Mouse (Mus musculus) MEL (cell line): ENCODE measurements around the gene Wrb.

ENCODE experiments used
- CHD2 ChIP-seq: IDR thresholded peaks from 2 replicates; pipeline ENCODE4 v1.6.1; 2011; ENCODE audit warnings: low read length, improper control_type of control experiment
- CTCF ChIP-seq, 3 experiments: IDR thresholded peaks in 2 of 3; conservative IDR thresholded peaks in 1 of 3; 2 replicates each; pipeline ENCODE4 v1.5.1; 2011 to 2012; ENCODE audit warnings: low read length in 3 of 3, low read depth in 2 of 3, mild to moderate bottlenecking in 2 of 3, improper control_type of control experiment in 1 of 3, inconsistent platforms in 1 of 3, mixed read lengths in 1 of 3, moderate library complexity in 1 of 3; ENCODE audit not compliant: control insufficient read depth in 1 of 3, insufficient read depth in 1 of 3, poor library complexity in 1 of 3, severe bottlenecking in 1 of 3
- EP300 ChIP-seq, 2 experiments: IDR thresholded peaks; 2 replicates each; pipeline ENCODE4 v1.6.1; 2011; ENCODE audit warnings: improper control_type of control experiment in 2 of 2, low read length in 2 of 2, low read depth in 1 of 2, mild to moderate bottlenecking in 1 of 2
- GATA1 ChIP-seq: IDR thresholded peaks from 2 replicates; pipeline ENCODE4 v1.6.1; 2011; ENCODE audit warnings: low read depth, low read length, improper control_type of control experiment
- MEF2A ChIP-seq: IDR thresholded peaks from 2 replicates; pipeline ENCODE4 v1.6.1; 2014; ENCODE audit warnings: low read depth, mild to moderate bottlenecking, inconsistent platforms, low read length, improper control_type of control experiment; ENCODE audit not compliant: poor library complexity, insufficient replicate concordance, severe bottlenecking; ENCODE audit errors: extremely low read depth
- POLR2A ChIP-seq, 2 experiments: IDR thresholded peaks; 2 replicates each; pipeline ENCODE4 v1.6.1; 2011 to 2012; ENCODE audit warnings: low read length in 2 of 2, mild to moderate bottlenecking in 2 of 2, control low read depth in 1 of 2, improper control_type of control experiment in 1 of 2, low read depth in 1 of 2, moderate library complexity in 1 of 2; ENCODE audit not compliant: control insufficient read depth in 1 of 2, insufficient read depth in 1 of 2, poor library complexity in 1 of 2
- TAL1 ChIP-seq: IDR thresholded peaks from 2 replicates; pipeline ENCODE4 v1.6.1; 2012; ENCODE audit warnings: mild to moderate bottlenecking, inconsistent platforms, low read length, moderate library complexity, mixed read lengths
- TCF12 ChIP-seq: IDR thresholded peaks from 2 replicates; pipeline ENCODE4 v1.6.1; 2014; ENCODE audit warnings: low read depth, mild to moderate bottlenecking, inconsistent platforms, low read length, improper control_type of control experiment, moderate library complexity

DNA sequence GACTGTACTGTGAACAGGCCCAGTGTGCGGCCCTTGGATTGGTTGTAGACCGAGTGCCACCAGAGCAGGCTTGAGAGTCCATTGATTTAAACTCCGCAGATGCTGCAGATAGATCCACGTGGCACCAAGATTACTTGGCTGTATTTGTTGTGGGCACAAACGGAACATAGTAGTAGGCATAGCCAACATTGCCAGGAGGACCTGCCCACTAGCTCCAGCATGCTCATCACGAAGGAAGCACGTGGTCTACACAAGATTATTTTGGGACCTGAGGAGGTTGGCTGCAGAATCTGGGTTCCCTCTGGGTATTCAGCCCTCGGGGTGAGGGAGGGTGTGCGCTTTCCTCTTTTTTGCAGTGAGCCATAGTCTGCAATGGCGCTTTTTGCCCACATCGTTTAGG is 12.0 kb downstream of the Wrb start:
- TF ChIP-seq MEF2A (no peak), EP300 (IDR thresholded peaks at IDR 0.05; ENCODE audit: low read depth in 1 of 2, low read length in 2 of 2) (no peak), TAL1 (no peak), POLR2A (IDR thresholded peaks at IDR 0.05; ENCODE audit: control insufficient read depth in 1 of 2, insufficient read depth in 1 of 2, low read depth in 1 of 2, low read length in 2 of 2, poor library complexity in 1 of 2) (no peak), CTCF (IDR thresholded peaks at IDR 0.05 in 2 of 3, conservative IDR thresholded peaks at IDR 0.05 in 1 of 3; ENCODE audit: control insufficient read depth in 1 of 3, insufficient read depth in 1 of 3, low read depth in 2 of 3, low read length in 3 of 3, poor library complexity in 1 of 3, severe bottlenecking in 1 of 3) (no peak), CHD2 (no peak), TCF12 (no peak), GATA1 (no peak)
